Comparison of ENCODE assay signal across 15 mouse cellular contexts in the genomic region with DNA sequence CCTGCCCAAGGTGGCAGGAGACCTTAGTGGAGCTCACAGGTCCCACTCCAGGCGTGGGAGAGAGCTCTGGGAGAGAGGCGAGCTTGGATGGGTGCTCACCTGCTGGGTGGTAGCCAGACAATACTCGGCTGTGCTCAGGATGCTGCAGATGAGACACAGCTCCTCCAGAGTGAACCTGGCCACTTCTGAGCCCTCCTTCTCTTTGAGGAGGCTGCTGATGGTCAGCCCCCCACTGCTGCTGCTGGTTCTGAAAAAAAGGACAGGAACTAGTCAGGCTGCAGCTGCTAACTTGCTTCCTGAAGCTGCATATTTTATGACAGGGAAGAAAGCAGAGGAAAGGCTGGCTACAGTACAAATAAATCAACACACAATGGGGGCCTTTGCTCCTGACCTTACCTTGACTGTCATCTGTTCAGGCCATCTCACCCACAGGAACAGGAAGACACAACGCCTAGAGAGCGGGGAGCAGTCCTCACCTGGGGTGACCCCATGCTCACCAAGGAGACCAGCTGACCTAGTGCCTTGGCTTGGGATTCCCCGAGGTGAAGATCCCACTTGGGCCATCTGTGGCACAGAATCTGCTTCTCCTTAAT. TPM values are rescaled to one million over a fixed set of nuclear protein-coding genes. Genes with fewer than 3 reads are reported as not detected.
DNase-seq lines count a peak whose midpoint lies in the region; ATAC-seq and TF ChIP-seq lines count a peak whose summit lies in the region.
"Had no signal": no experiment of that assay in that cellular context is flagged by ENCODE, and none has a peak within 500 bp of the region (broad histone marks: within the 10 kb centered on the region; RNA-seq: fewer than 3 reads in every experiment).

No protein-coding gene starts in this region.

- no peaks in the 10 kb centered on the region for H3K9me3 ChIP-seq in lung, postnatal 0 days (ENCODE audit: low read length)
- H3K9me3 ChIP-seq in forebrain, embryonic 13.5 days (replicated peaks): no peaks in the 10 kb centered on the region
- H3K9me3 ChIP-seq: forebrain, embryonic 12.5 days; neural tube, embryonic 15.5 days; stomach, embryonic 15.5 days had no signal

- no peak overlapping the region for H3K4me3 ChIP-seq in lung, postnatal 0 days (ENCODE audit: low read depth, low read length)
- H3K4me3 ChIP-seq in forebrain, embryonic 13.5 days: no peak overlapping the region
- H3K4me3 ChIP-seq: forebrain, embryonic 12.5 days; neural tube, embryonic 15.5 days; stomach, embryonic 15.5 days had no signal

- TF ChIP-seq CTCF in lung, postnatal 0 days (IDR thresholded peaks at IDR 0.05): no peak

- no peaks in the 10 kb centered on the region for H3K27me3 ChIP-seq in lung, postnatal 0 days (replicated peaks; ENCODE audit: insufficient read depth, low read length)
- no peaks in the 10 kb centered on the region for H3K27me3 ChIP-seq in forebrain, embryonic 13.5 days
- H3K27me3 ChIP-seq: forebrain, embryonic 12.5 days; neural tube, embryonic 15.5 days; stomach, embryonic 15.5 days had no signal

- no peak overlapping the region for H3K9ac ChIP-seq in lung, postnatal 0 days (replicated peaks; ENCODE audit: low read depth)
- H3K9ac ChIP-seq in forebrain, embryonic 13.5 days: no peak overlapping the region
- H3K9ac ChIP-seq: forebrain, embryonic 12.5 days; liver, embryonic 14.5 days; neural tube, embryonic 15.5 days; stomach, embryonic 15.5 days had no signal

- WGBS in lung, postnatal 0 days: 62% methylated on average over 6 of the region's 6 CpGs
- WGBS in forebrain, embryonic 13.5 days: 86% methylated on average over 6 of the region's 6 CpGs

- peak; percentile 44; the same call in 1 of the 2 replicates for ATAC-seq in lung, postnatal 0 days
- no peak for ATAC-seq in forebrain, embryonic 13.5 days
- ATAC-seq: activated CD4-positive, CD25-positive, alpha-beta regulatory T cell, adult 4 months had no signal

- H3K27ac ChIP-seq in lung, postnatal 0 days (ENCODE audit: low read length): peak overlapping the region; percentile 54
- no peak overlapping the region for H3K27ac ChIP-seq in forebrain, embryonic 13.5 days
- H3K27ac ChIP-seq: forebrain, embryonic 12.5 days; liver, embryonic 14.5 days; neural tube, embryonic 15.5 days; stomach, embryonic 15.5 days had no signal

- DNase-seq in adrenal gland, adult 8-10 months: peak; percentile 26
- no peak for DNase-seq in adrenal gland, postnatal 4 days (ENCODE audit: low spot score in 2 of 2)
- DNase-seq in lung, postnatal 0 days (ENCODE audit: low spot score): no peak
- DNase-seq in lung, postnatal 14 days: no peak
- DNase-seq in kidney, adult 9 months: peak; percentile 70
- DNase-seq in skeletal muscle tissue, adult 2 months (ENCODE audit: low read depth, low spot score): peak; percentile 27
- DNase-seq in yolk sac, embryonic 10.5 days (ENCODE audit: low spot score): no peak
- DNase-seq: cerebellum, adult 11 months; midbrain, embryonic 14.5 days had no signal

- H3K4me1 ChIP-seq in lung, postnatal 0 days (ENCODE audit: insufficient read depth, low read depth, low read length): no peaks in the 10 kb centered on the region
- no peaks in the 10 kb centered on the region for H3K4me1 ChIP-seq in forebrain, embryonic 13.5 days
- H3K4me1 ChIP-seq: forebrain, embryonic 12.5 days; neural tube, embryonic 15.5 days; stomach, embryonic 15.5 days had no signal

- TF ChIP-seq EP300 in lung, postnatal 0 days (IDR thresholded peaks at IDR 0.05): no peak

- no peaks in the 10 kb centered on the region for H3K36me3 ChIP-seq in lung, postnatal 0 days (ENCODE audit: insufficient read depth, low read length)
- peaks cover 56% of the 10 kb centered on the region for H3K36me3 ChIP-seq in forebrain, embryonic 13.5 days (ENCODE audit: poor library complexity, severe bottlenecking)

- H3K4me2 ChIP-seq in lung, postnatal 0 days (replicated peaks; ENCODE audit: low read depth, low read length): no peak overlapping the region
- H3K4me2 ChIP-seq in forebrain, embryonic 13.5 days: no peak overlapping the region
- H3K4me2 ChIP-seq: forebrain, embryonic 12.5 days; neural tube, embryonic 15.5 days; stomach, embryonic 15.5 days had no signal

RNA-seq across cellular contexts. Expression of a gene that starts 53.6 kb away (rescaled TPM):
- 10 to 100 TPM; 11.0 to 28.9 (median 16.0) TPM for total RNA-seq in adrenal gland, adult 8-10 months (2022)
- total RNA-seq in adrenal gland, postnatal 4 days (2021): 10 to 100 TPM; 35.5 to 40.1 TPM
- polyA plus RNA-seq in lung, postnatal 0 days (2015; fragmentation: Nextera tagmentation; extraction: Ambion mirVana): 54.3 and 54.4 TPM in 2 replicates
- 4.9 and 5.3 TPM in 2 replicates for polyA plus RNA-seq in forebrain, embryonic 13.5 days (2015; fragmentation: Nextera tagmentation; extraction: Ambion mirVana)

Comparison
In these comparisons a context has a peak if more than half of its experiments do, and no peak if none do; other contexts are left out.
1. DNase-seq: peak in adrenal gland, adult 8-10 months (single experiment), kidney, adult 9 months (single experiment) and skeletal muscle tissue, adult 2 months (single experiment); none in adrenal gland, postnatal 4 days (0 of 2), lung, postnatal 0 days (single experiment), lung, postnatal 14 days (single experiment) and yolk sac, embryonic 10.5 days (single experiment).